Mouse (Mus musculus): ENCODE data around the gene B4galt4. TPM values are rescaled to one million over a fixed set of nuclear protein-coding genes. Genes with fewer than 3 reads are reported as not detected.

Gene B4galt4
- polyA plus RNA-seq, 1 experiment from 2014 or later, result 24.7 TPM

Other genes starting within 250 kb of the B4galt4 start
- gene Timmdc1, start 219.6 kb upstream of the B4galt4 start, polyA plus RNA-seq (2016; fragmentation: Nextera tagmentation; extraction: Ambion mirVana), result 35.2 and 37.0 TPM in 2 replicates
- gene Poglut1, start 192.0 kb upstream of the B4galt4 start, polyA plus RNA-seq (2016; fragmentation: Nextera tagmentation; extraction: Ambion mirVana), result 70.0 and 72.5 TPM in 2 replicates
- 66.3 and 69.1 TPM in 2 replicates for gene Tmem39a, start 183.6 kb upstream of the B4galt4 start, polyA plus RNA-seq (2016; fragmentation: Nextera tagmentation; extraction: Ambion mirVana)
- 10.5 and 11.8 TPM in 2 replicates for gene Arhgap31, start 29.0 kb upstream of the B4galt4 start, polyA plus RNA-seq (2016; fragmentation: Nextera tagmentation; extraction: Ambion mirVana)
- 1.8 and 3.4 TPM in 2 replicates for gene Upk1b, start 58.1 kb downstream of the B4galt4 start, polyA plus RNA-seq (2016; fragmentation: Nextera tagmentation; extraction: Ambion mirVana)
- gene 4930435E12Rik, start 86.5 kb downstream of the B4galt4 start, polyA plus RNA-seq (2016; fragmentation: Nextera tagmentation; extraction: Ambion mirVana), result not detected in 2 replicates
- 1.8 TPM in 2 replicates for gene Igsf11, start 150.4 kb downstream of the B4galt4 start, polyA plus RNA-seq (2016; fragmentation: Nextera tagmentation; extraction: Ambion mirVana)

Measured in midbrain, embryonic 12.5 days (tissue).